Mouse (Mus musculus) liver, postnatal 0 days (tissue): Measurements from ENCODE around the gene B3glct.

ENCODE experiments used
- CTCF ChIP-seq: sonication (generic); IDR thresholded peaks from 2 replicates; pipeline ENCODE4 v1.5.1; 2016; ENCODE audit warnings: antibody characterized with exemption, low read depth
- EP300 ChIP-seq: IDR thresholded peaks from 2 replicates; pipeline ENCODE4 v1.6.1; 2016; ENCODE audit warnings: antibody characterized with exemption, low read depth, mild to moderate bottlenecking

- TF ChIP-seq CTCF: no peak
- no peak for TF ChIP-seq EP300
Observed at GRCm38 (mm10) chr5:149658741-149659413, 19.2 kb upstream of the B3glct start.
